Mouse (Mus musculus): ENCODE results near the gene Isg20l2. TPM values are rescaled to one million over a fixed set of nuclear protein-coding genes. Genes with fewer than 3 reads are reported as not detected.

Isg20l2 gene
- total RNA-seq, 2 experiments from 2014 or later = 15.7 TPM

Other genes starting within 250 kb of the Isg20l2 start
- under 1 TPM; 0.44 to 0.48 TPM for gene Lrrc71, start 181.7 kb upstream of the Isg20l2 start, total RNA-seq (2021)
- under 1 TPM; 0.29 to 0.31 TPM for gene Ntrk1, start 135.2 kb upstream of the Isg20l2 start, total RNA-seq (2021)
- under 1 TPM; 0.24 TPM for gene Insrr, start 133.4 kb upstream of the Isg20l2 start, total RNA-seq (2021)
- 10 to 100 TPM; 25.5 to 32.4 TPM for gene Pear1, start 106.0 kb upstream of the Isg20l2 start, total RNA-seq (2021)
- gene Sh2d2a, start 83.6 kb upstream of the Isg20l2 start, total RNA-seq (2021) = 1 to 10 TPM in 1 of 2 experiments, under 1 TPM in 1; 0.14 to 2.2 TPM
- 10 to 100 TPM; 47.8 to 49.3 TPM for gene Prcc, start 44.7 kb upstream of the Isg20l2 start, total RNA-seq (2021)
- gene Hdgf, start 24.0 kb upstream of the Isg20l2 start, total RNA-seq (2021) = 10 to 100 TPM; 88.2 to 91.9 TPM
- gene Mrpl24, start 10.8 kb upstream of the Isg20l2 start, total RNA-seq (2021) = 10 to 100 TPM; 65.8 to 71.0 TPM
- gene Rrnad1, start 403 bp downstream of the Isg20l2 start, total RNA-seq (2021) = 1 to 10 TPM; 6.9 to 8.5 TPM
- under 1 TPM; 0.31 to 0.56 TPM for gene Crabp2, start 18.4 kb downstream of the Isg20l2 start, total RNA-seq (2021)
- gene Nes, start 40.8 kb downstream of the Isg20l2 start, total RNA-seq (2021) = 10 to 100 TPM; 32.5 to 39.0 TPM
- under 1 TPM; 0.15 to 0.29 TPM for gene Bcan, start 69.9 kb downstream of the Isg20l2 start, total RNA-seq (2021)
- not detected for gene Hapln2, start 97.3 kb downstream of the Isg20l2 start, total RNA-seq (2021)
- gene Gpatch4, start 112.8 kb downstream of the Isg20l2 start, total RNA-seq (2021) = 1 to 10 TPM; 6.6 to 9.0 TPM
- 10 to 100 TPM; 61.0 to 61.1 TPM for gene Naxe, start 128.2 kb downstream of the Isg20l2 start, total RNA-seq (2021)
- not detected for gene Ttc24, start 148.0 kb downstream of the Isg20l2 start, total RNA-seq (2021)
- 1 to 10 TPM; 3.8 to 7.2 TPM for gene Iqgap3, start 151.7 kb downstream of the Isg20l2 start, total RNA-seq (2021)
- gene Mef2d, start 212.1 kb downstream of the Isg20l2 start, total RNA-seq (2021) = 100 to 1,000 TPM; 128 to 130 TPM